Mouse (Mus musculus) stomach, embryonic 16.5 days (tissue): ENCODE results near the gene Atg7. TPM values are rescaled to one million over a fixed set of nuclear protein-coding genes. Genes with fewer than 3 reads are reported as not detected.

ENCODE experiments used
- ATAC-seq: fragments of 200-750 bp; cut with Nextera tagmentation; 2 replicates; pipeline ENCODE4 v1.8.0; 2017; ENCODE audit warnings: moderate number of reproducible peaks, moderate TSS enrichment; ENCODE audit not compliant: insufficient read depth, low FRiP score
- H3K27ac ChIP-seq: fragments of 300-500 bp; sonication (generic); 2 replicates; pipeline ENCODE4 v1.5.1; 2014; ENCODE audit warnings: low read length
- H3K27me3 ChIP-seq: fragments of 300-500 bp; sonication (generic); 2 replicates; pipeline ENCODE4 v1.6.1; 2014; ENCODE audit warnings: low read length, control low read depth, mixed read lengths; ENCODE audit not compliant: control insufficient read depth, insufficient read depth
- H3K36me3 ChIP-seq: fragments of 300-500 bp; sonication (generic); 2 replicates; pipeline ENCODE4 v1.6.1; 2014; ENCODE audit warnings: low read length; ENCODE audit not compliant: control insufficient read depth, insufficient read depth
- H3K4me1 ChIP-seq: fragments of 300-500 bp; sonication (generic); 2 replicates; pipeline ENCODE4 v1.6.1; 2014; ENCODE audit warnings: low read length, control low read depth, mixed read lengths; ENCODE audit not compliant: control insufficient read depth, insufficient read depth
- H3K4me2 ChIP-seq: fragments of 300-500 bp; sonication (generic); 2 replicates; pipeline ENCODE4 v1.6.1; 2014; ENCODE audit warnings: low read depth, low read length, mixed read lengths
- H3K4me3 ChIP-seq: fragments of 300-500 bp; sonication (generic); replicated peaks from 2 replicates; pipeline ENCODE4 v1.5.1; 2014; ENCODE audit warnings: mild to moderate bottlenecking, low read length
- H3K9ac ChIP-seq: fragments of 300-500 bp; sonication (generic); 2 replicates; pipeline ENCODE4 v1.6.1; 2014; ENCODE audit warnings: low read length
- H3K9me3 ChIP-seq: fragments of 300-500 bp; sonication (generic); replicated peaks from 2 replicates; pipeline ENCODE4 v1.6.1; 2016; ENCODE audit warnings: low read length, control low read depth; ENCODE audit not compliant: control insufficient read depth
- WGBS: fragments of 180-500 bp; shearing (Covaris S2); extraction: QIAGEN DNeasy Blood & Tissue Kit; methylation state at CpG from one replicate; pipeline ENCODE4 v1.1.7; 2014; 5-methylcytosine and 5-hydroxymethylcytosine counted together
- polyA plus RNA-seq: library from polyadenylated mRNA; unstranded; fragments of >200 nt; fragmentation: Nextera tagmentation; extraction: Ambion mirVana; gene quantifications from 2 replicates; pipeline ENCODE4 v1.2.1, GENCODE M21; 2015

Atg7 gene
- polyA plus RNA-seq, 1 experiment from 2014 or later = 21.9 TPM

DNA sequence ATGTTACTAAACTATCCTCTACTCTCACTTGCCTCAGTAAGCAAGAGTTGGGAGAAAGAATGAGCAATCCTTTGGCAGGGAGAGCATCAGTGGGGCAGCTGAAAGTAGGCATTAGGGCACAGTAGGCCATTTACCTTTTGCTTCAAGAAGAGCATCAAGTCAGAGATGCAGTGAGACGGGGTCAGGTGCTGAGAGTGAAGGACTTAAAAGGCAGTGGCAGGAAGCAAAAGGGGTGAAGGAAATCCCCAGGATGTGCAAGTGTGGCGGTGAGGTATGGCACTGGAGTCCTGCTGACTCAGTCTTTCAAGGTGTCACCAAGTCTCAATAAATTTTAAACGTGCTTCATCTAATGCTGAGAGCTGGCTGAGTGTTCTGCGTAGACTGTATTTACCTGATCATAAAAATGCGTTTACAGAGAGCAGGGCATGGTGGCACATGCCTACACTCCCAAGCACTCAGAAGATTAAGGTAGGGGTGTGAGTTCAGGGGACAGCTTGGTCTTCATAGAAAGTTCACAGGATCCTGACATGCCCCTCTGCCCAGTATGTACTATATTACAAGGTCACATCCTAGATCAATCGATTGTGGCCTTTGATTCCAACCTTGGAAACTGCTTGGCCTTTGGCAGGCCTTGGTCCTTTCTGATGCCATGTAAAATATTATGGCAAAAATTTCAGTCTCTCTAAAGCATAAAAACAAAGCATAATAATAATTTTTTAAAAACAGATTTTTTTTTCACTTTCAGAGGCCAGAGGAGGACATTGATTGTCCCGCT is 14.1 kb downstream of the Atg7 start:
- H3K27me3 ChIP-seq = no peaks in the 10 kb centered on the region
- no peak overlapping the region for H3K4me3 ChIP-seq
- ATAC-seq = no peak
- no peaks in the 10 kb centered on the region for H3K9me3 ChIP-seq
- H3K36me3 ChIP-seq = no peaks in the 10 kb centered on the region
- no peak overlapping the region for H3K27ac ChIP-seq
- peaks cover 3% of the 10 kb centered on the region; the same call in 1 of the 2 replicates for H3K4me1 ChIP-seq
- H3K9ac ChIP-seq = no peak overlapping the region
- 78% methylated on average over 7 of the region's 7 CpGs for WGBS
- H3K4me2 ChIP-seq = no peak overlapping the region

DNA sequence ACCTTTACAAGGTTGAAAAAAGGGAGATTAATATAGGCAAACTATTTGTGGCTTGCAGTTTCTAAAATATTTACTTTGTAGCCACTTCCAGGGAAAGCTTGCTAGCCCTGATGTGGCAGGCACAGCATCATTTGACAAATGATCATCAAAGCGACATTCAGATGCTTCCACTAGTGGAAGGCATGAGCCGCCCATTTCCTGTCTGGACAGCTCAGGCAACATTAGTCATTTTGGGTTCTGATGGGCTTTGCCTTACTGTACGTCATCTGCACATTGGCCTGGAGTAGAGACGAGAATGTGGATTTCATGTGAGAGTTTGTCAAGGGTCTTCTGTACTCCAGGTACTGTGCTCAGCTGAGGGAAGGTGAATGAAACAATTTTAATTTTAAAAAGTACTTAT is 14.9 kb downstream of the Atg7 start:
- Histone ChIP-seq H3K9ac (no peak overlapping the region), H3K4me3 (no peak overlapping the region), H3K27ac (no peak overlapping the region), H3K4me2 (no peak overlapping the region), H3K4me1 (no peaks in the 10 kb centered on the region), H3K27me3 (no peaks in the 10 kb centered on the region), H3K9me3 (no peaks in the 10 kb centered on the region), H3K36me3 (no peaks in the 10 kb centered on the region)
- no peak for ATAC-seq
- WGBS = 45% methylated on average over 4 of the region's 4 CpGs

DNA sequence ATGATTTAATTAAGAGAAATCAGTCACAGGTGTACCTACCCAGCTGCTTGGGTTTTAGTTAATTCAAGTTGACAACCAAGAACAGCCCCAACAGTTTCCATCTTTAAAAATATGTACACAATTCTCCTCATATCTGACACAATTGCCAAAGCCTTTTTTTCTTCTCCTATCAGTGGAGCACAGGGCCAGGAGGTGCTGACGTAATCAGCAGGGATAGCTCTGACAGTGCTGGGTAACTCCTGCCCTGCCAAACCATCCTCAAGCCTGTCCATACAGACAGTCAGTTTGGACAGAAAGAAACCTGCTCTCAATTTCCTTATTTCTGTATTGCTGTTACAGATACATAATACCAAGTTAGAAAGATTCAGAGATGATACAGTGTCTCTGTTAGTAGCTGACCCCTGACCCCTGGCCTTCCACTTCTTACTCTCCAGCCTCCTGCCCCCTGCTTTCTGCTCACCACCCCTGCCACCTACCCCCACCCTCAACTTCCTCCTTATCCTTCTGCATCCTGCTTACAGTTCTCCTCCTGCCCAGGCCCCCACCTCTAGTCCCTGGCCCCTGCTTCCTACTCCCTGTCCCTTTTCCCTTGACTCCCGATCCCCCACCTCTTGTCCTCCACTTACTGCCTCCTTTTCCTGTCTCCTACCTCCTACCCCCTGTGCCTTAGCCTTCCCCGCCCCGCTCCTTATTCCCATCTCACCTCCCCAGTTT is 16.5 kb downstream of the Atg7 start:
- no peaks in the 10 kb centered on the region for H3K4me1 ChIP-seq
- 0 out of 2 replicates have a peak, but pooled peaks have one; percentile 44 for ATAC-seq
- no peak overlapping the region for H3K4me2 ChIP-seq
- H3K27me3 ChIP-seq = no peaks in the 10 kb centered on the region
- no peak overlapping the region for H3K4me3 ChIP-seq
- no peak overlapping the region for H3K9ac ChIP-seq
- H3K36me3 ChIP-seq = no peaks in the 10 kb centered on the region
- H3K27ac ChIP-seq = no peak overlapping the region; the same call in 1 of the 2 replicates
- H3K9me3 ChIP-seq = no peaks in the 10 kb centered on the region
- WGBS = 70% methylated on average over 4 of the region's 4 CpGs

DNA sequence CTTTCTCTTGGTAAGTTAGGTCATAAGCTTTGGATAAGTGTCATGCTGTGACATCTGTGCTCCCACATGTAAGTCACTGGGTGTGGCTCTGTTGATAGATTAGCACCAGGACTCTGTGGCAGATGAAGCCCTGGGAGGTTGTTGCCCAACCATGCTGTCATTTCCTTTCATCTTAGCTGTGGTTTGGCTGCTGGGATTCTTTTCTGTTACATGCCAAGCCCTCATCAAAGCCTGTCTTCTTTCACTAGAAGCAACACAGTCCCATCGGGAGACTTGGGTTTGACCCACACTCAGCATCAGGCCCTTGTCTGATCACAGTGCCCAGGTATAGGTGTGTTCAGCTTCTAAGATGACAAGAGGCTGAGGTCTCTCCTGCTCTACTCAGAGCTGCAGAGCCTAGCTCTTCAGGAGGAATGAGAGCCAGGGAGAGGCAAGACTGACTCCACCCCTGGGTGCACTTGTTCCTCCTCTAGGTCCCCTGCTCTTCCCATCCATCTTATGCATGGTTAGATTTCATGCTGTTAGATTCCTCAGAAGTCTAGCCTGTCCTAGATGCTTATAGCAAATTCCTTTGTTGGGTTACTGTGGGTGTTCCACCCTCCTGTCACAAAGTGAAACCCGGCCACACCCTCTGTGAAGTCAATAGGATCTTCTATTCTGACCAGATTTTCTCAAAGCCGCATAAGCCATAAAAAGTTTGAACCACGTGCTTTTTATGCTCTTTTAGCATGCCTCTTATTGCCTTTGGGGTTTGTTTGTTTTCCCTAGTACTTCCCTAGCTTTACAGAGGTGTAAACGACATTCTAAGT is 17.3 kb downstream of the Atg7 start:
- no peaks in the 10 kb centered on the region for H3K9me3 ChIP-seq
- no peaks in the 10 kb centered on the region for H3K4me1 ChIP-seq
- no peak overlapping the region for H3K4me3 ChIP-seq
- peak; percentile 53; the same call in 1 of the 2 replicates for ATAC-seq
- H3K27me3 ChIP-seq = no peaks in the 10 kb centered on the region
- H3K27ac ChIP-seq = no peak overlapping the region; the same call in 1 of the 2 replicates
- 38% methylated on average over 5 of the region's 5 CpGs for WGBS
- H3K36me3 ChIP-seq = no peaks in the 10 kb centered on the region
- no peak overlapping the region for H3K4me2 ChIP-seq
- no peak overlapping the region for H3K9ac ChIP-seq

DNA sequence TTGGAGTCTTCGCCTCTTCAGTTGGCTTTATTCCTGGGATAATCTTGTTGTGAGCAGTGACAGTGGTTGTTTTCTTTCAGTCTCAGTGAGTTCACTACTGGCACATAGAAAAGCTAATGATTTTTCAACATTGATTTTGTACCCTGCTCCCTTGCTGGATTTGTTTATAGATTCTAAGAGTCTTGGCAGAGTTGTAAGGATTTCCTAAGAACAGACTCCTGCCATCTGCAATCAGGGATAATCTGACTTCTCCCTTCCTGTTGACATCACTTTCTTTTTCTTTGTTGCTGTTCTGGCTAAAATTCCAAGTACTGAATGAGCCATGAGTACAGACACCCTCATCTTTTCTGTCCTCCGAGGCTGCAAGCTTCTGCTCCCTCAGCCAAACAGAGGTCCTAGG is 20.8 kb downstream of the Atg7 start:
- Histone ChIP-seq H3K27me3 (no peaks in the 10 kb centered on the region), H3K27ac (no peak overlapping the region), H3K4me3 (no peak overlapping the region), H3K4me1 (no peaks in the 10 kb centered on the region), H3K36me3 (no peaks in the 10 kb centered on the region), H3K9ac (no peak overlapping the region), H3K9me3 (no peaks in the 10 kb centered on the region), H3K4me2 (no peak overlapping the region)
- 78% methylated on average over 2 of the region's 2 CpGs for WGBS
- no peak for ATAC-seq

DNA sequence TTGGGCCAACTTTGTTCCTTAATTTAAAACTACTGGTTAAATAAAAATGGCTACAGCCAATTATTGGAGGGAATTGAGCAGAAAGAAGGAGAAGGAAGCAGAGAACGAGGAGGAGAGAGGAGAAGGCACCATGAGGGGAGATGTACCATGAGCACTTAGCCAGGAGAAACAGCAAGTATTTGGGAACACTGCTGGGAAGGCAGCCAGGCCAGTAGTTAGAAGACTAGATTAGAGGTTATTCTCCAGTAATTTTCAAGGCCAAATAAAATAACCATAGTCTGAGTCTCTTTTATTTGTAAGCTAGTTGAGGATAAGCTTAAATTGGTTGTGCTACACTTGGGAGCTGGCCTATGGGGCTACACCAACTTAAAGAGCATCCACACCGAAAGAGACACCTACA is 21.8 kb downstream of the Atg7 start:
- WGBS = 78% methylated on average over 2 of the region's 2 CpGs
- no peak overlapping the region for H3K9ac ChIP-seq
- ATAC-seq = no peak

DNA sequence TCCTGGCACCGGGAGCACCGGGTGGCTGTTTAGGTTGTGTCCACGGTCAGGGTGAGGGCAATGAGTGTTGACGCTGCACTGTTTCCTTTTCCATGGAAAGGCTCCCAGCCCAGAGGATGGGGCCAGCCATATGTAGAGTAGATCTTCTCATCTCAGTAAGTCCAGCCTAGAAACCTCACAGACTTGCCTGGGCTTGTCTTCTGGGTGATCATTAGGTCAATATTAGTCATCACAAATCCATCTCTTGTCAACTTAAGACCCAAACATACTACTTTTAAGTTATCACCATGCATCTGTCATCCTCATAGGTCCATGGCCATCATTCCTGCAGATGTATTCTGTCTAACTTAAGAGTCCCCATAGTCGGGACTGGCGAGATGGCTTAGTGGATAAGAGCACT is 24.6 kb downstream of the Atg7 start:
- Histone ChIP-seq H3K4me3 (no peak overlapping the region), H3K9me3 (no peaks in the 10 kb centered on the region), H3K4me2 (no peak overlapping the region), H3K9ac (no peak overlapping the region), H3K27me3 (no peaks in the 10 kb centered on the region), H3K36me3 (no peaks in the 10 kb centered on the region), H3K4me1 (no peaks in the 10 kb centered on the region), H3K27ac (no peak overlapping the region)
- ATAC-seq = no peak
- WGBS = 84% methylated on average over 6 of the region's 6 CpGs

More for the DNA sequence above, 21.8 kb downstream of the Atg7 start:
- Histone ChIP-seq H3K4me1 (no peaks in the 10 kb centered on the region), H3K27me3 (no peaks in the 10 kb centered on the region), H3K9me3 (no peaks in the 10 kb centered on the region), H3K27ac (no peak overlapping the region), H3K36me3 (no peaks in the 10 kb centered on the region), H3K4me2 (no peak overlapping the region), H3K4me3 (no peak overlapping the region)

DNA sequence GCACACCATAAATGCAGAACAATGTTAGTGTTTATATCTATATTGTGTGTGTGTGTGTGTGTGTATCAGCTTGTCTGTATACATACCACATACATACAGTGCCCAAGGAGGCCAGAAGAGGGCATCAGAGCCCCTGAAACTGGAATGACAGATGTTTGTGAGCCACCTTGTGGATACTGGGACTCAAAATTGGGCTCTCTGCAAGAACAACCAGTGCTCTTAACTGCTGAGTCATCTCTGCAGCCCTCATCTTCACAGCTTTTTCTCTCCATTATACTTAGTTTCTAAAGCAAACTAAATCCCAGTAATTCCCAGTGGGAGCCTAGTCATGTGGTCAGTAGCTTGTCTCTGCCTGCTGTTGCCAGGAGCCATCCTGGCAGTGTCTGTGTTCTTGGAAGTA is 31.9 kb downstream of the Atg7 start:
- Histone ChIP-seq H3K9me3 (no peaks in the 10 kb centered on the region), H3K4me1 (no peaks in the 10 kb centered on the region), H3K27me3 (no peaks in the 10 kb centered on the region), H3K36me3 (0 out of 2 replicates have a peak, but pooled peaks cover 5% of the 10 kb centered on the region), H3K27ac (no peak overlapping the region), H3K4me3 (no peak overlapping the region), H3K4me2 (no peak overlapping the region), H3K9ac (no peak overlapping the region)
- no peak for ATAC-seq

DNA sequence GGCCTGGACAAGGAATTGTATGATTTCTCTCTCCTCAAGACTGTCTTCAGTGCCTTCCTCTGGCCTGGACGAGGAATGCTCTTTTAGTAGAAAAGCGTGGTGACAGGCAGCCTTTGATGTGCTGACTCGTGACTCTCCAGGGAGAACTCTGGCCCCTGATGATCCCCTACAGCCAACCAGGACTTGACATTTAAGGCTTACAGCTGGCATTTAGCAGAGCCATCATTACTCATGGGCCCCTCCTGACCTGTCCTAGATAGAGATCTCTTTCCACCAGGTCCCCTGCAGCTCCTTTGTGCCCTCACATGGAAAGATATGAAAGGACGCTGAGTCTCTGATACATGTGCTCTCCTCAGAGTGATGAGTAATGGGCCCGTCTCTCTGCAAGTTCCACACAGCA is 33.2 kb downstream of the Atg7 start:
- no peak overlapping the region for H3K4me2 ChIP-seq
- no peak for ATAC-seq
- no peak overlapping the region for H3K27ac ChIP-seq

More for the DNA sequence above, 33.2 kb downstream of the Atg7 start:
- H3K9ac ChIP-seq = no peak overlapping the region
- 57% methylated on average over 5 of the region's 5 CpGs for WGBS
- H3K27me3 ChIP-seq = no peaks in the 10 kb centered on the region
- 0 out of 2 replicates have a peak, but pooled peaks cover 5% of the 10 kb centered on the region for H3K36me3 ChIP-seq
- no peak overlapping the region for H3K4me3 ChIP-seq
- no peaks in the 10 kb centered on the region for H3K9me3 ChIP-seq
- no peaks in the 10 kb centered on the region for H3K4me1 ChIP-seq
